ENCODE assay signal across 14 mouse cellular contexts in genomic region chr12:82334550-82334949, GRCm38 (mm10).
DNase-seq lines count a peak whose midpoint lies in the region; ATAC-seq and TF ChIP-seq lines count a peak whose summit lies in the region.
"Had no signal": no experiment of that assay in that cellular context is flagged by ENCODE, and none has a peak within 500 bp of the region (broad histone marks: within the 10 kb centered on the region; RNA-seq: fewer than 3 reads in every experiment).

No protein-coding gene starts in this region.

- H3K9me3 ChIP-seq in forebrain, embryonic 11.5 days (ENCODE audit: control insufficient read depth, low read length): no peaks in the 10 kb centered on the region
- no peaks in the 10 kb centered on the region for H3K9me3 ChIP-seq in forebrain, embryonic 14.5 days (replicated peaks; ENCODE audit: control insufficient read depth, low read length)
- no peaks in the 10 kb centered on the region for H3K9me3 ChIP-seq in kidney, postnatal 0 days (replicated peaks; ENCODE audit: low read length)
- H3K9me3 ChIP-seq: intestine, embryonic 15.5 days; liver, embryonic 12.5 days; stomach, embryonic 15.5 days had no signal

- TF ChIP-seq CTCF in kidney, postnatal 0 days (IDR thresholded peaks at IDR 0.05; ENCODE audit: low read depth): no peak

- no peaks in the 10 kb centered on the region for H3K36me3 ChIP-seq in forebrain, embryonic 11.5 days (ENCODE audit: control insufficient read depth, insufficient read depth, low read length)
- no peaks in the 10 kb centered on the region for H3K36me3 ChIP-seq in forebrain, embryonic 14.5 days (ENCODE audit: control insufficient read depth, insufficient read depth, low read length)
- no peaks in the 10 kb centered on the region for H3K36me3 ChIP-seq in kidney, postnatal 0 days (ENCODE audit: insufficient read depth, low read length)
- H3K36me3 ChIP-seq: intestine, embryonic 15.5 days; liver, embryonic 12.5 days; stomach, embryonic 15.5 days had no signal

- no peak overlapping the region for H3K4me2 ChIP-seq in forebrain, embryonic 11.5 days (ENCODE audit: low read depth, low read length, severe bottlenecking)
- no peak overlapping the region for H3K4me2 ChIP-seq in forebrain, embryonic 14.5 days (ENCODE audit: low read length)
- H3K4me2 ChIP-seq in kidney, postnatal 0 days (ENCODE audit: low read length): no peak overlapping the region
- H3K4me2 ChIP-seq: intestine, embryonic 15.5 days; liver, embryonic 12.5 days; stomach, embryonic 15.5 days had no signal

- no peak overlapping the region for H3K9ac ChIP-seq in forebrain, embryonic 11.5 days (ENCODE audit: low read length)
- no peak overlapping the region for H3K9ac ChIP-seq in forebrain, embryonic 14.5 days (ENCODE audit: low read length)
- H3K9ac ChIP-seq in kidney, postnatal 0 days (ENCODE audit: low read depth, low read length): no peak overlapping the region
- H3K9ac ChIP-seq: intestine, embryonic 15.5 days; liver, embryonic 12.5 days; stomach, embryonic 15.5 days had no signal

- H3K27me3 ChIP-seq in forebrain, embryonic 11.5 days (ENCODE audit: control insufficient read depth, insufficient read depth, low read length): no peaks in the 10 kb centered on the region
- H3K27me3 ChIP-seq in forebrain, embryonic 14.5 days (replicated peaks; ENCODE audit: control insufficient read depth, insufficient read depth, low read length): no peaks in the 10 kb centered on the region
- no peaks in the 10 kb centered on the region for H3K27me3 ChIP-seq in kidney, postnatal 0 days (ENCODE audit: insufficient read depth, low read length)
- H3K27me3 ChIP-seq: intestine, embryonic 15.5 days; liver, embryonic 12.5 days; stomach, embryonic 15.5 days had no signal

- no peak for DNase-seq in forebrain, embryonic 11.5 days (ENCODE audit: low spot score)
- DNase-seq in forebrain, embryonic 14.5 days (ENCODE audit: low spot score): no peak
- no peak for DNase-seq in kidney, postnatal 0 days (ENCODE audit: low spot score)
- no peak for DNase-seq in kidney, postnatal 25 days
- peak; percentile 68 for DNase-seq in brain, adult 2 months (ENCODE audit: low read depth, low spot score)
- DNase-seq in c-Kit-positive CD71-positive TER-119-positive erythroid progenitor cells, embryonic 14.5 days (ENCODE audit: low spot score): no peak
- DNase-seq: heart, postnatal 36 days; left cerebral cortex, postnatal 4 days; thymus, postnatal 25 days had no signal

- ATAC-seq in forebrain, embryonic 11.5 days (replicated peaks; ENCODE audit: low FRiP score): no peak
- ATAC-seq in forebrain, embryonic 14.5 days: no peak
- no peak for ATAC-seq in kidney, postnatal 0 days (replicated peaks; ENCODE audit: low FRiP score, low read depth)
- ATAC-seq in granulocyte monocyte progenitor cell, adult 5-6 weeks (replicated peaks; ENCODE audit: poor library complexity, severe bottlenecking): peak; percentile 61; the same call in 1 of the 2 replicates
- ATAC-seq: activated CD4-positive, CD25-positive, alpha-beta regulatory T cell, adult 4 months; liver, embryonic 12.5 days had no signal

- 38% methylated on average over 4 of the region's 4 CpGs for WGBS in forebrain, embryonic 11.5 days
- 32% methylated on average over 4 of the region's 4 CpGs for WGBS in forebrain, embryonic 14.5 days
- 71% methylated on average over 4 of the region's 4 CpGs for WGBS in kidney, postnatal 0 days

- peaks cover 14% of the 10 kb centered on the region; the same call in 1 of the 2 replicates for H3K4me1 ChIP-seq in forebrain, embryonic 11.5 days (replicated peaks; ENCODE audit: control insufficient read depth, insufficient read depth, low read length)
- H3K4me1 ChIP-seq in forebrain, embryonic 14.5 days (ENCODE audit: control insufficient read depth, insufficient read depth, low read length): peaks cover 21% of the 10 kb centered on the region
- peaks cover 16% of the 10 kb centered on the region; the same call in 1 of the 2 replicates for H3K4me1 ChIP-seq in kidney, postnatal 0 days (replicated peaks; ENCODE audit: insufficient read depth, low read length)
- H3K4me1 ChIP-seq: stomach, embryonic 15.5 days had no signal

- no peak overlapping the region for H3K4me3 ChIP-seq in forebrain, embryonic 11.5 days (ENCODE audit: low read depth, low read length)
- H3K4me3 ChIP-seq in forebrain, embryonic 14.5 days (ENCODE audit: low read depth, low read length): no peak overlapping the region
- no peak overlapping the region for H3K4me3 ChIP-seq in kidney, postnatal 0 days (replicated peaks; ENCODE audit: low read depth, low read length)
- H3K4me3 ChIP-seq: intestine, embryonic 15.5 days; liver, embryonic 12.5 days; stomach, embryonic 15.5 days had no signal

- peak overlapping the region; percentile 31; the same call in 1 of the 2 replicates for H3K27ac ChIP-seq in forebrain, embryonic 11.5 days (ENCODE audit: low read depth, low read length)
- no peak overlapping the region for H3K27ac ChIP-seq in forebrain, embryonic 14.5 days (ENCODE audit: low read depth, low read length)
- 0 out of 2 replicates have a peak overlapping the region, but pooled peaks have one; percentile 42 for H3K27ac ChIP-seq in kidney, postnatal 0 days
- H3K27ac ChIP-seq: liver, embryonic 12.5 days; stomach, embryonic 15.5 days had no signal
